Mouse (Mus musculus): ENCODE data around the gene Tcf25.
A peak's percentile ranks its signal among the peaks of the same experiment; 100 is the strongest.

The Tcf25 gene

GRCm38 (mm10) chr8:123410788-123411187 is 37.2 kb downstream of the Tcf25 start:
- no peak for DNase-seq (ENCODE audit: low spot score)

- DNase-seq (ENCODE audit: low spot score) = peak; percentile 99
These were observed 37.7 kb downstream of the Tcf25 start, which contains the start of gene Tubb3 for GRCm38 (mm10) chr8:123411246-123411645. Gene Tubb3, plus strand, starts transcription at chr8:123411424.

- peak; percentile 69 for DNase-seq (ENCODE audit: low spot score)
These were observed 38.3 kb downstream of the Tcf25 start for GRCm38 (mm10) chr8:123411781-123412327.

GRCm38 (mm10) chr8:123412560-123413170 is 39.1 kb downstream of the Tcf25 start:
- peak; percentile 96 for DNase-seq (ENCODE audit: low spot score)

- DNase-seq (ENCODE audit: low spot score) = no peak
These were observed 40.7 kb downstream of the Tcf25 start for GRCm38 (mm10) chr8:123414255-123414654.

GRCm38 (mm10) chr8:123414997-123415696 is 41.6 kb downstream of the Tcf25 start:
- DNase-seq (ENCODE audit: low spot score) = peak; percentile 61

- DNase-seq (ENCODE audit: low spot score) = peak; percentile 86
These were observed 42.7 kb downstream of the Tcf25 start for GRCm38 (mm10) chr8:123415967-123416943.

GRCm38 (mm10) chr8:123416944-123417555 is 43.5 kb downstream of the Tcf25 start:
- no peak for DNase-seq (ENCODE audit: low spot score)

GRCm38 (mm10) chr8:123419711-123420110 is 46.2 kb downstream of the Tcf25 start:
- DNase-seq (ENCODE audit: low spot score) = no peak

GRCm38 (mm10) chr8:123420525-123421281 is 47.1 kb downstream of the Tcf25 start:
- DNase-seq (ENCODE audit: low spot score) = no peak

GRCm38 (mm10) chr8:123421325-123421724 is 47.8 kb downstream of the Tcf25 start:
- DNase-seq (ENCODE audit: low spot score) = no peak

GRCm38 (mm10) chr8:123422056-123422780 is 48.7 kb downstream of the Tcf25 start:
- DNase-seq (ENCODE audit: low spot score) = peak; percentile 90

- no peak for DNase-seq (ENCODE audit: low spot score)
These were observed 49.2 kb downstream of the Tcf25 start for GRCm38 (mm10) chr8:123422781-123423159.

- no peak for DNase-seq (ENCODE audit: low spot score)
These were observed 49.9 kb downstream of the Tcf25 start, which contains the start of gene Def8 for GRCm38 (mm10) chr8:123423441-123423840. Gene Def8, plus strand, starts transcription at chr8:123423527.

GRCm38 (mm10) chr8:123426511-123427509 is 53.3 kb downstream of the Tcf25 start:
- peak; percentile 98 for DNase-seq (ENCODE audit: low spot score)

GRCm38 (mm10) chr8:123427639-123428275 is 54.2 kb downstream of the Tcf25 start:
- DNase-seq (ENCODE audit: low spot score) = peak; percentile 98

- DNase-seq (ENCODE audit: low spot score) = no peak
These were observed 54.9 kb downstream of the Tcf25 start for GRCm38 (mm10) chr8:123428343-123428893.
